Mouse (Mus musculus) embryonic facial prominence, embryonic 12.5 days (tissue): ENCODE measurements around the gene Irf2bp1. TPM values are rescaled to one million over a fixed set of nuclear protein-coding genes. Genes with fewer than 3 reads are reported as not detected.

Experiments used
- ATAC-seq: fragments of 200-750 bp; cut with Nextera tagmentation; 2 replicates; pipeline ENCODE4 v1.8.0; 2017; ENCODE audit not compliant: insufficient number of reproducible peaks, insufficient read depth, low FRiP score, low TSS enrichment
- H3K27ac ChIP-seq: fragments of 300-500 bp; sonication (generic); 2 replicates; pipeline ENCODE4 v1.5.1; 2016; ENCODE audit warnings: mild to moderate bottlenecking
- H3K27me3 ChIP-seq: fragments of 300-500 bp; sonication (generic); 2 replicates; pipeline ENCODE4 v1.6.1; 2016; ENCODE audit warnings: mild to moderate bottlenecking, moderate library complexity
- H3K36me3 ChIP-seq: fragments of 300-500 bp; sonication (generic); 2 replicates; pipeline ENCODE4 v1.6.1; 2016; ENCODE audit warnings: mild to moderate bottlenecking
- H3K4me1 ChIP-seq: fragments of 300-500 bp; sonication (generic); 2 replicates; pipeline ENCODE4 v1.6.1; 2016
- H3K4me2 ChIP-seq: fragments of 300-500 bp; sonication (generic); replicated peaks from 2 replicates; pipeline ENCODE4 v1.6.1; 2016; ENCODE audit warnings: mild to moderate bottlenecking, moderate library complexity
- H3K4me3 ChIP-seq: fragments of 300-500 bp; sonication (generic); 2 replicates; pipeline ENCODE4 v1.5.1; 2016; ENCODE audit warnings: mild to moderate bottlenecking
- H3K9ac ChIP-seq: fragments of 300-500 bp; sonication (generic); 2 replicates; pipeline ENCODE4 v1.6.1; 2016; ENCODE audit warnings: mild to moderate bottlenecking, moderate library complexity
- H3K9me3 ChIP-seq: fragments of 300-500 bp; sonication (generic); 2 replicates; pipeline ENCODE4 v1.6.1; 2016; ENCODE audit warnings: mild to moderate bottlenecking, moderate library complexity
- WGBS: fragments of 180-500 bp; shearing (Covaris S2); methylation state at CpG from one replicate; pipeline ENCODE4 v1.1.7; 2016; 5-methylcytosine and 5-hydroxymethylcytosine counted together
- polyA plus RNA-seq: library from polyadenylated mRNA; unstranded; fragments of >200 nt; fragmentation: Nextera tagmentation; extraction: Ambion mirVana; gene quantifications from 2 replicates; pipeline ENCODE4 v1.2.1, GENCODE M21; 2016

Gene Irf2bp1
- polyA plus RNA-seq, 1 experiment from 2014 or later = 47.1 TPM

- no peaks in the 10 kb centered on the region for H3K36me3 ChIP-seq
- ATAC-seq = no peak
- no peak overlapping the region for H3K9ac ChIP-seq
- 73% methylated on average over 2 of the region's 2 CpGs for WGBS
- 0 out of 2 replicates have a peak, but pooled peaks cover 8% of the 10 kb centered on the region for H3K27me3 ChIP-seq
- no peaks in the 10 kb centered on the region for H3K9me3 ChIP-seq
- H3K27ac ChIP-seq = no peak overlapping the region
- no peaks in the 10 kb centered on the region for H3K4me1 ChIP-seq
- no peak overlapping the region for H3K4me2 ChIP-seq
- H3K4me3 ChIP-seq = no peak overlapping the region
Measured at GRCm38 (mm10) chr7:18986503-18986902, 17.3 kb upstream of the Irf2bp1 start.

DNA sequence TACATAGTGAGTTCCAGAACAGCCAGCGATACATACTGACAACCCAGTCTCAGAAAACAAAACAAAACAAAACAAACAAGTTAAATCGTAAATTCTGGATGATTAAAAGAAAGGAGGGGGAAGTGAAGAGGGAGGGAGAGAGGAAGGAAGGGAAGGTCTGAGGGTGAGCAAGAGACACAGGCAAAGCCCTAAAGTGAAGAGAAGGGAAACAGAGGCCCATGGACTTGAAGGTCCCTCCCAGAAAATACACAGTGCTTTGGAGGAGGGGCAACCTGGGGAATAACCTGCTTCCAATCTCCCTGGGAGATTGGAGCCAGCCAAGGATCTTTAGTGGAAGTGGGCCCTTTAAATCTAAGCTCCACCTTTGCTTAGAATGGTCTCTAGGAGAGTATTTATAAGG lies 16.7 kb upstream of the Irf2bp1 start, which contains the start of gene Nanos2:
Gene Nanos2, plus strand, starts transcription at position 301 of the 400 bp plus-strand sequence.
- Histone ChIP-seq H3K9ac (no peak within 1 kb of the TSS), H3K27me3 (0 out of 2 replicates have a peak, but pooled peaks cover 11% of the 10 kb centered on the region), H3K27ac (no peak within 1 kb of the TSS), H3K9me3 (no peaks in the 10 kb centered on the region), H3K4me2 (no peak within 1 kb of the TSS), H3K36me3 (no peaks in the 10 kb centered on the region), H3K4me1 (0 out of 2 replicates have a peak, but pooled peaks cover under 1% of the 10 kb centered on the region), H3K4me3 (no peak within 1 kb of the TSS)
- no peak for ATAC-seq
- WGBS = 75% methylated on average over 2 of the region's 2 CpGs

- WGBS = 76% methylated on average over 13 of the region's 13 CpGs
- no peak overlapping the region for H3K27ac ChIP-seq
Measured at GRCm38 (mm10) chr7:18987747-18988146, 16.1 kb upstream of the Irf2bp1 start.

DNA sequence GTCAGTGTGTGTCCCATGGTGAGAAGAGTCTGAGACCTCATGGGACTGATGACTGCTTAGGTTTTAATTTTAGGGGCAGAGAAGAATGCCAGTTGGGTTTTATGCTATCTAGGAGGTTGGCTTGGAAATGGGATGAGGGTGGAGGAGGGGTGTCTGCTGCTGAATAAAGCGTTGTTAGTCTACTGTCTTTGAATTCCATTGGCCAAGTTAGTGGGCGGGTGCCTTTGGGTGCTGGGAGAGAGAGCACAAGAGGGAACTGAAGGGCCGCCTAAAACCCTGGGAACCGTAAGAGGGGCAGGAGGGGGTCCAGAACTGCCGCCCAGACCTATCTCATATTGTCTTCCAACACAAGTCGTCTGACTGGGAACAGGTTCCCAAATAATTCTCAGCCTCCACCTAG lies 15.1 kb upstream of the Irf2bp1 start:
- no peak overlapping the region for H3K27ac ChIP-seq
- peaks cover 12% of the 10 kb centered on the region; the same call in 1 of the 2 replicates for H3K4me1 ChIP-seq
- no peaks in the 10 kb centered on the region for H3K9me3 ChIP-seq
- H3K36me3 ChIP-seq = no peaks in the 10 kb centered on the region
- ATAC-seq = no peak
- no peak overlapping the region for H3K9ac ChIP-seq
- H3K4me3 ChIP-seq = no peak overlapping the region
- H3K4me2 ChIP-seq = no peak overlapping the region
- peaks cover 28% of the 10 kb centered on the region for H3K27me3 ChIP-seq
- WGBS = 72% methylated on average over 6 of the region's 6 CpGs

More at GRCm38 (mm10) chr7:18987747-18988146, 16.1 kb upstream of the Irf2bp1 start:
- Histone ChIP-seq H3K4me1 (peaks cover 7% of the 10 kb centered on the region; the same call in 1 of the 2 replicates), H3K4me2 (no peak overlapping the region), H3K9me3 (no peaks in the 10 kb centered on the region), H3K27me3 (peaks cover 18% of the 10 kb centered on the region; the same call in 1 of the 2 replicates), H3K4me3 (no peak overlapping the region), H3K9ac (no peak overlapping the region), H3K36me3 (no peaks in the 10 kb centered on the region)
- no peak for ATAC-seq

DNA sequence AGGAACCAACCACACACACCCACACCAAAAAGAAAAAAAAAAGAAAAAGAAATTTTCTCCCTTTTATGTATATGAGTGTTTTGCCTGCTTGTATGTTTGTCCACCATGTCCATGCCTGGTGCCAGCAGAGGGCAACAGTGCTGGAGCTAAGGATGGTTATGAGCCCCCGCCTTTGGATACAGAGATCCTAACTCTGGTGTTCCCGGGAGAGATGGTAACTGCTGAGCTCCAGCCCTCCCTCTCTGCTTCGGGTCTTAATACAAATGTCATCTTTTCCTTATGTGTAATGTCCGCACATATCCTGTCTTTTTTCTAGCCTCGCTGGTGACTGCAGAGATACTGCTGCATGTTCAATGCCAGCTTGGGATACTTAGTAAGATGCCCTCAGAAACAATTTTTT lies 13.8 kb upstream of the Irf2bp1 start:
- H3K9ac ChIP-seq = 0 out of 2 replicates have a peak overlapping the region, but pooled peaks have one; percentile 16
- H3K27ac ChIP-seq = peak overlapping the region; percentile 87; the same call in 1 of the 2 replicates
- H3K4me1 ChIP-seq = peaks cover 12% of the 10 kb centered on the region; the same call in 1 of the 2 replicates
- H3K36me3 ChIP-seq = no peaks in the 10 kb centered on the region
- H3K4me2 ChIP-seq = peak overlapping the region; percentile 77
- peaks cover 30% of the 10 kb centered on the region for H3K27me3 ChIP-seq
- WGBS = 13% methylated on average over 5 of the region's 5 CpGs
- no peak for ATAC-seq
- H3K4me3 ChIP-seq = peak overlapping the region; percentile 48
- no peaks in the 10 kb centered on the region for H3K9me3 ChIP-seq

DNA sequence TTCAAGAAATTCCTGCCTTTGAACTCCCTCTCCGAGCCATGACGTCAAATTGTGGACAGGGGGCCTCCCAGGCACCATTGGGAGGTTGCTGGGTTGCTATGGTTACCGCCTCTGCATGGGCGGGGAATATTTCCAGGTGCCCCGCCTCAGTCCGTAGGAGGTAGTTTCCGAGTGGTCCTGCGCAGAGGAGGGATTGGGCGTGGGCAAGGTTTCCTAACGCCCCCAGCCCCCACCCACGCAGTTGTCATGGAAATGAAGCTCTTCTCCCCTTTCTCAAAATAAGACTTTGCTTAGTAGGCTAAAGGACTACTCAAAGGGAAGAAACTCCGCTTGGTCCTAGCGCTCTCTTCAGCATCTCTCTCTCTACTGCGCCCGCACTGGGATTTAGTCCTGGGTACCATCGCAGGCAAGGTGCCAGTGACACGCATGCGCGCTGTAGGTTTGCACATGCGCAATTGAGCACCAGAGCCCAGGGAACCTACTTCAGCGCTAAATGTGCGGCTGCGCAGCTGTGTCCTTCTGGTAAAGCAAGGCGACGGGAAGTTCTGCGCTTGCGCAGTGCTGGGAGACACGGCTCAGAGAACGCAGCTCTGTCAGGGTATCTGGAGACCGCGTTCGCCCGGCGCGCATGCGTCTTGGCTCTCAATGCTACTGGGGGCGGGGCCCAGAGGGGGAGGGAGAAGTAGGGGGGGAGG lies 13.1 kb upstream of the Irf2bp1 start, which contains the start of gene Mypop:
Gene Mypop, plus strand, starts transcription at position 645 of the 695 bp plus-strand sequence.
- peaks cover 12% of the 10 kb centered on the region; the same call in 1 of the 2 replicates for H3K4me1 ChIP-seq
- H3K4me2 ChIP-seq = peak within 1 kb of the TSS; percentile 77
- peaks cover 30% of the 10 kb centered on the region for H3K27me3 ChIP-seq
- H3K36me3 ChIP-seq = no peaks in the 10 kb centered on the region
- peak within 1 kb of the TSS; percentile 57 for H3K9ac ChIP-seq
- H3K9me3 ChIP-seq = no peaks in the 10 kb centered on the region
- ATAC-seq = peak; percentile 94
- H3K4me3 ChIP-seq = peak within 1 kb of the TSS; percentile 48
- H3K27ac ChIP-seq = peak within 1 kb of the TSS; percentile 87
- under 1% methylated on average over 37 of the region's 37 CpGs for WGBS

DNA sequence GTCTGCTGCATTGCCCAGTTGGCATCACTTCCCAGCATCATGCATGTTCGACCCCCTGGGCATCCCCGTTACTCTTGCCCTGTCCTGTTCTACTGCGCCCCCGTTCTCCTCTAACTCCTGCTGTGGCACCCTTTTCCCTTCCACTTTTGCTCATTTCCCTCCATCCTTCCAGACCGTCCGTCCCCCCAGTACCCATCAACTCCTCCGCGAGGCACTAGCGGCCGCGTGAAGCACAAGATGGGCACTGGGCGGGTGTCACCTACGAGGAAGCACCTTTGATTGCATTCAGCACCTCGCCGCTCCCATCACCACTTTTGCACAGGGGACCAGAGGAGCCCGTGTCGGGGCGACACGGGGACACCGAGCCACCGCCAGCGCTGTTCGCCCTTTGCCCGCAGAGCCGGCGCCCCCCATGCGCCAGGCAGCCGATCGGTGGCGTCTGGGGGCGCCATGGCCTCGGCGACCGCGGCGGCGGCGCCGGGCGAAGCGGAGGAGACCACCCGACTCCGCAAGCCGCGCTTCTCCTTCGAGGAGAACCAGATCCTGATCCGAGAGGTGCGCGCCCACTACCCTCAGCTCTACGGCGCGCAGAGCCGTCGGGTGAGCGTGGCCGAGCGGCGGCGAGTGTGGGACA lies 12.1 kb upstream of the Irf2bp1 start:
- 0 out of 2 replicates have a peak, but pooled peaks cover 6% of the 10 kb centered on the region for H3K36me3 ChIP-seq
- H3K4me3 ChIP-seq = peak overlapping the region; percentile 48
- no peak; the same call in 1 of the 2 replicates for ATAC-seq
- H3K9ac ChIP-seq = peak overlapping the region; percentile 57
- H3K4me2 ChIP-seq = peak overlapping the region; percentile 77
- H3K9me3 ChIP-seq = no peaks in the 10 kb centered on the region
- WGBS = under 1% methylated on average over 59 of the region's 59 CpGs
- no peak overlapping the region for H3K27ac ChIP-seq
- H3K4me1 ChIP-seq = peaks cover 12% of the 10 kb centered on the region; the same call in 1 of the 2 replicates
- peaks cover 30% of the 10 kb centered on the region for H3K27me3 ChIP-seq

DNA sequence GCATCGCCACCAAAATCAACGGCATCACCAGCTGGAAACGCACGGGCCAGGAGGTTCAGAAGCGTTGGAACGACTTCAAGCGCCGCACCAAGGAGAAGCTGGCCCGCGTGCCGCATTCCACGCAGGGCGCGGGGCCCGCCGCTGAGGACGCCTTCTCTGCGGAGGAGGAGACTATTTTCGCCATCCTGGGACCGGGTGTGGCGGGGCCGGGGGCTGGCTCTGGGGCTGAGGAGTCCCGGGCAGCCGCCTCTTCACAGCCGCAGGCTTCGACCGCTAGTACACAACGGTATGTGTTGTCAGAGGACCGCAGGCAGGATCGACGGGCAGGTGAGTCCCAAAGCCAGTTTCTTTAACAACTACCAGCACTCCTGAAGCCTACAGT lies 11.6 kb upstream of the Irf2bp1 start:
- no peak overlapping the region for H3K27ac ChIP-seq
- peak overlapping the region; percentile 77 for H3K4me2 ChIP-seq
- no peaks in the 10 kb centered on the region for H3K9me3 ChIP-seq
- no peak for ATAC-seq
- peak overlapping the region; percentile 48 for H3K4me3 ChIP-seq
- H3K9ac ChIP-seq = peak overlapping the region; percentile 57
- H3K27me3 ChIP-seq = peaks cover 30% of the 10 kb centered on the region
- peaks cover 12% of the 10 kb centered on the region; the same call in 1 of the 2 replicates for H3K4me1 ChIP-seq
- 3% methylated on average over 25 of the region's 31 CpGs for WGBS
- H3K36me3 ChIP-seq = 0 out of 2 replicates have a peak, but pooled peaks cover 7% of the 10 kb centered on the region

GRCm38 (mm10) chr7:18993036-18993435 lies 10.8 kb upstream of the Irf2bp1 start:
- no peak overlapping the region; the same call in 1 of the 2 replicates for H3K9ac ChIP-seq
- H3K27ac ChIP-seq = no peak overlapping the region
- peaks cover 29% of the 10 kb centered on the region for H3K27me3 ChIP-seq
- peaks cover 12% of the 10 kb centered on the region; the same call in 1 of the 2 replicates for H3K4me1 ChIP-seq
- 0 out of 2 replicates have a peak, but pooled peaks cover 11% of the 10 kb centered on the region for H3K36me3 ChIP-seq
- ATAC-seq = no peak
- H3K9me3 ChIP-seq = no peaks in the 10 kb centered on the region
- 88% methylated on average over 5 of the region's 5 CpGs for WGBS
- peak overlapping the region; percentile 48 for H3K4me3 ChIP-seq
- peak overlapping the region; percentile 77 for H3K4me2 ChIP-seq

- ATAC-seq = no peak
- Histone ChIP-seq H3K9me3 (no peaks in the 10 kb centered on the region), H3K27ac (no peak overlapping the region), H3K9ac (no peak overlapping the region; the same call in 1 of the 2 replicates), H3K4me2 (no peak overlapping the region), H3K36me3 (0 out of 2 replicates have a peak, but pooled peaks cover 11% of the 10 kb centered on the region), H3K27me3 (0 out of 2 replicates have a peak, but pooled peaks cover under 1% of the 10 kb centered on the region), H3K4me1 (peaks cover 8% of the 10 kb centered on the region), H3K4me3 (no peak overlapping the region)
- WGBS = 40% methylated on average over 9 of the region's 9 CpGs
Measured at GRCm38 (mm10) chr7:18998835-18999234, 5.0 kb upstream of the Irf2bp1 start.

GRCm38 (mm10) chr7:19000421-19000820 lies 3.4 kb upstream of the Irf2bp1 start:
- H3K27me3 ChIP-seq = no peaks in the 10 kb centered on the region
- no peaks in the 10 kb centered on the region for H3K9me3 ChIP-seq
- peak overlapping the region; percentile 52 for H3K4me2 ChIP-seq
- peaks cover 18% of the 10 kb centered on the region for H3K4me1 ChIP-seq
- H3K27ac ChIP-seq = 0 out of 2 replicates have a peak overlapping the region, but pooled peaks have one; percentile 30
- H3K36me3 ChIP-seq = peaks cover 18% of the 10 kb centered on the region
- WGBS = 44% methylated on average over 10 of the region's 10 CpGs
- H3K9ac ChIP-seq = peak overlapping the region; percentile 56
- peak overlapping the region; percentile 32 for H3K4me3 ChIP-seq
- no peak for ATAC-seq
